9 mouse cellular contexts compared by ENCODE assay signal in genomic region chr5:124205809-124206380, GRCm38 (mm10). TPM values are rescaled to one million over a fixed set of nuclear protein-coding genes. Genes with fewer than 3 reads are reported as not detected.
A peak's percentile ranks its signal among the peaks of the same experiment; 100 is the strongest.
DNase-seq lines count a peak whose midpoint lies in the region; ATAC-seq lines count a peak whose summit lies in the region.
"Had no signal": no experiment of that assay in that cellular context is flagged by ENCODE, and none has a peak within 500 bp of the region (broad histone marks: within the 10 kb centered on the region; RNA-seq: fewer than 3 reads in every experiment).

No protein-coding gene starts in this region.

- H3K4me1 ChIP-seq in hindbrain, embryonic 10.5 days (replicated peaks) = peaks cover 77% of the 10 kb centered on the region
- H3K4me1 ChIP-seq in hindbrain, embryonic 12.5 days = peaks cover 40% of the 10 kb centered on the region
- H3K4me1 ChIP-seq in lung, embryonic 16.5 days (replicated peaks; ENCODE audit: control insufficient read depth, insufficient read depth, low read length) = peaks cover 48% of the 10 kb centered on the region
- peaks cover 25% of the 10 kb centered on the region for H3K4me1 ChIP-seq in embryonic facial prominence, embryonic 12.5 days
- peaks cover 14% of the 10 kb centered on the region for H3K4me1 ChIP-seq in midbrain, embryonic 16.5 days (ENCODE audit: control insufficient read depth, insufficient read depth, low read length)

- no peak for ATAC-seq in hindbrain, embryonic 12.5 days (ENCODE audit: low FRiP score)
- ATAC-seq in lung, embryonic 16.5 days (ENCODE audit: low read depth) = no peak
- no peak for ATAC-seq in embryonic facial prominence, embryonic 12.5 days (ENCODE audit: insufficient number of reproducible peaks, insufficient read depth, low FRiP score, low TSS enrichment)
- ATAC-seq in midbrain, embryonic 16.5 days = no peak

- peak overlapping the region; percentile 67 for H3K27ac ChIP-seq in hindbrain, embryonic 10.5 days
- H3K27ac ChIP-seq in hindbrain, embryonic 12.5 days = no peak overlapping the region
- peak overlapping the region; percentile 65 for H3K27ac ChIP-seq in lung, embryonic 16.5 days (ENCODE audit: low read length)
- no peak overlapping the region for H3K27ac ChIP-seq in embryonic facial prominence, embryonic 12.5 days
- no peak overlapping the region for H3K27ac ChIP-seq in midbrain, embryonic 16.5 days (ENCODE audit: low read length)

- DNase-seq in hindbrain, embryonic 10.5 days (ENCODE audit: low spot score) = no peak
- no peak for DNase-seq in lung, postnatal 14 days
- no peak for DNase-seq in cerebellum, adult 8-10 months
- DNase-seq: cerebellum, adult 2 months; thymus, postnatal 36 days had no signal

- H3K9ac ChIP-seq in hindbrain, embryonic 12.5 days = no peak overlapping the region
- no peak overlapping the region for H3K9ac ChIP-seq in lung, embryonic 16.5 days (ENCODE audit: low read length)
- 0 out of 2 replicates have a peak overlapping the region, but pooled peaks have one; percentile 10 for H3K9ac ChIP-seq in embryonic facial prominence, embryonic 12.5 days
- H3K9ac ChIP-seq in midbrain, embryonic 16.5 days (ENCODE audit: low read depth, low read length) = 0 out of 2 replicates have a peak overlapping the region, but pooled peaks have one; percentile 14

- no peak overlapping the region for H3K4me2 ChIP-seq in hindbrain, embryonic 12.5 days (replicated peaks)
- no peak overlapping the region for H3K4me2 ChIP-seq in lung, embryonic 16.5 days (ENCODE audit: low read depth, low read length)
- no peak overlapping the region for H3K4me2 ChIP-seq in embryonic facial prominence, embryonic 12.5 days (replicated peaks)
- no peak overlapping the region for H3K4me2 ChIP-seq in midbrain, embryonic 16.5 days (ENCODE audit: low read length)

- H3K27me3 ChIP-seq in hindbrain, embryonic 10.5 days (ENCODE audit: insufficient read depth, poor library complexity, severe bottlenecking) = no peaks in the 10 kb centered on the region
- H3K27me3 ChIP-seq in hindbrain, embryonic 12.5 days = no peaks in the 10 kb centered on the region
- H3K27me3 ChIP-seq in lung, embryonic 16.5 days (ENCODE audit: control insufficient read depth, insufficient read depth, low read depth, low read length) = no peaks in the 10 kb centered on the region
- no peaks in the 10 kb centered on the region for H3K27me3 ChIP-seq in embryonic facial prominence, embryonic 12.5 days
- H3K27me3 ChIP-seq in midbrain, embryonic 16.5 days (ENCODE audit: control insufficient read depth, insufficient read depth, low read depth, low read length) = no peaks in the 10 kb centered on the region

- H3K4me3 ChIP-seq in hindbrain, embryonic 10.5 days = no peak overlapping the region
- H3K4me3 ChIP-seq in hindbrain, embryonic 12.5 days = no peak overlapping the region
- H3K4me3 ChIP-seq in lung, embryonic 16.5 days (ENCODE audit: low read length) = no peak overlapping the region
- H3K4me3 ChIP-seq in embryonic facial prominence, embryonic 12.5 days = no peak overlapping the region
- no peak overlapping the region for H3K4me3 ChIP-seq in midbrain, embryonic 16.5 days (ENCODE audit: low read depth, low read length)

- 51% methylated on average over 5 of the region's 5 CpGs for WGBS in hindbrain, embryonic 10.5 days
- WGBS in hindbrain, embryonic 12.5 days = 59% methylated on average over 5 of the region's 5 CpGs
- WGBS in lung, embryonic 16.5 days = 42% methylated on average over 5 of the region's 5 CpGs
- WGBS in embryonic facial prominence, embryonic 12.5 days = 21% methylated on average over 5 of the region's 5 CpGs
- WGBS in midbrain, embryonic 16.5 days = 56% methylated on average over 5 of the region's 5 CpGs

- no peaks in the 10 kb centered on the region for H3K9me3 ChIP-seq in hindbrain, embryonic 10.5 days
- no peaks in the 10 kb centered on the region for H3K9me3 ChIP-seq in hindbrain, embryonic 12.5 days (replicated peaks)
- no peaks in the 10 kb centered on the region for H3K9me3 ChIP-seq in lung, embryonic 16.5 days (ENCODE audit: control insufficient read depth, low read length)
- H3K9me3 ChIP-seq in embryonic facial prominence, embryonic 12.5 days = no peaks in the 10 kb centered on the region
- no peaks in the 10 kb centered on the region for H3K9me3 ChIP-seq in midbrain, embryonic 16.5 days (replicated peaks; ENCODE audit: control insufficient read depth, low read length, poor library complexity, severe bottlenecking)

- H3K36me3 ChIP-seq in hindbrain, embryonic 10.5 days = no peaks in the 10 kb centered on the region
- H3K36me3 ChIP-seq in hindbrain, embryonic 12.5 days = no peaks in the 10 kb centered on the region
- H3K36me3 ChIP-seq in lung, embryonic 16.5 days (ENCODE audit: control insufficient read depth, insufficient read depth, low read length) = no peaks in the 10 kb centered on the region
- no peaks in the 10 kb centered on the region for H3K36me3 ChIP-seq in embryonic facial prominence, embryonic 12.5 days
- H3K36me3 ChIP-seq in midbrain, embryonic 16.5 days (ENCODE audit: control insufficient read depth, insufficient read depth, low read length) = no peaks in the 10 kb centered on the region

RNA-seq across cellular contexts. Expression of gene Pitpnm2, which starts 43.7 kb away (rescaled TPM):
- polyA plus RNA-seq in hindbrain, embryonic 10.5 days (2016; fragmentation: Nextera tagmentation; extraction: Ambion mirVana) = 3.2 and 3.6 TPM in 2 replicates
- 6.9 and 7.0 TPM in 2 replicates for polyA plus RNA-seq in hindbrain, embryonic 12.5 days (2016; fragmentation: Nextera tagmentation; extraction: Ambion mirVana)
- 6.6 and 9.2 TPM in 2 replicates for polyA plus RNA-seq in lung, embryonic 16.5 days (2015; fragmentation: Nextera tagmentation; extraction: Ambion mirVana)
- 4.4 and 4.8 TPM in 2 replicates for polyA plus RNA-seq in embryonic facial prominence, embryonic 12.5 days (2016; fragmentation: Nextera tagmentation; extraction: Ambion mirVana)
- polyA plus RNA-seq in midbrain, embryonic 16.5 days (2015; fragmentation: Nextera tagmentation; extraction: Ambion mirVana) = 9.6 and 10.9 TPM in 2 replicates

Comparison
In these comparisons a context has a peak if more than half of its experiments do, and no peak if none do; other contexts are left out.
1. H3K27ac ChIP-seq: peak in hindbrain, embryonic 10.5 days (single experiment) and lung, embryonic 16.5 days (single experiment); none in hindbrain, embryonic 12.5 days (single experiment), embryonic facial prominence, embryonic 12.5 days (single experiment) and midbrain, embryonic 16.5 days (single experiment).
2. H3K9ac ChIP-seq: peak in embryonic facial prominence, embryonic 12.5 days (single experiment) and midbrain, embryonic 16.5 days (single experiment); none in hindbrain, embryonic 12.5 days (single experiment) and lung, embryonic 16.5 days (single experiment).